Mouse (Mus musculus): ENCODE measurements around the gene Tmem170b.

GRCm38 (mm10) chr13:41583666-41584357 is 21.9 kb upstream of the Tmem170b start:
- TF ChIP-seq POLR2A (IDR thresholded peaks at IDR 0.05; ENCODE audit: borderline replicate concordance, insufficient read depth, low read length), result no peak
- no peak for TF ChIP-seq CTCF (IDR thresholded peaks at IDR 0.05; ENCODE audit: borderline replicate concordance, insufficient read depth, low read depth, low read length)

All from cerebellum, adult 2 months (tissue).